Mouse (Mus musculus): ENCODE results near the gene Gm15557.
A peak's percentile ranks its signal among the peaks of the same experiment; 100 is the strongest.

Gm15557 gene

DNA sequence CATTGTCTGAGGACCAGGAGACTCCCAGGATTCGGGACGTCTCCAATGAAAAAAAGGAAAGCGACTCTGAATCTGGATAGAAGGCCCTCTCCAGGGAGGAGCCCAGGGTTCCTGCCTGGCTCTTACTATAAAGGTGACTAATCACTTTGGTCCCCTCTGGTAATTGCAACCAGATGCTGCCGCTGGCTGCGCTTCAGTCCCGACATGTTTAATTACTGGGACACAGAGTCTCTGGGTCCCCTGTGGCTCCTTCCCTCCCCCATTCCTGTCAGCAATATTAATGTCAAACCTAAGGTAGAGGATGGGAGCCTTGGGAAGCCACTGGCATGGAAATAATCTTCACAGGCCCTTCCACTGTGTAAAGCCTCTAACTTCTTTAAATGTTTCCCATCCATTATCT, 8.8 kb downstream of the Gm15557 start:
- DNase-seq (ENCODE audit: low read depth, low spot score): no peak

DNA sequence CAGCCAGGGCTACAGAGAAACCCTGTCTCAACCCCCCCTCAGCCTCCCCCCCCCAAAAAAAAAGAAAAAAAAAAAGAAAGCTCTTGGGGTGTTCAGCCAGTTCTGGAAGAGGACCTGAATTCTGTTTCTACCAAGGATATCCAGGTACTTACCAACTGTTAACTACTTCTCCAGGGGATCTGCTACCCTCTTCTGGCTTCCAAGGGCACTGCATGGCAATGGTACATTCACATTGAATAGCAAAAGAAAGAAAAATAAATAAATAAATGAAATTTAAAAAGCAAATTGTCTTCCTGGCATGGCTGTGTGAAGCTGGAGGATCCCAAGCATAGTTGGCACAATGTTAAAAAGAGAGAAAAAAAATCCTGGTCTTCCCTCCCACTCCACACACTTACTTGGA, 11.5 kb downstream of the Gm15557 start:
- DNase-seq (ENCODE audit: low read depth, low spot score): peak; percentile 72

DNA sequence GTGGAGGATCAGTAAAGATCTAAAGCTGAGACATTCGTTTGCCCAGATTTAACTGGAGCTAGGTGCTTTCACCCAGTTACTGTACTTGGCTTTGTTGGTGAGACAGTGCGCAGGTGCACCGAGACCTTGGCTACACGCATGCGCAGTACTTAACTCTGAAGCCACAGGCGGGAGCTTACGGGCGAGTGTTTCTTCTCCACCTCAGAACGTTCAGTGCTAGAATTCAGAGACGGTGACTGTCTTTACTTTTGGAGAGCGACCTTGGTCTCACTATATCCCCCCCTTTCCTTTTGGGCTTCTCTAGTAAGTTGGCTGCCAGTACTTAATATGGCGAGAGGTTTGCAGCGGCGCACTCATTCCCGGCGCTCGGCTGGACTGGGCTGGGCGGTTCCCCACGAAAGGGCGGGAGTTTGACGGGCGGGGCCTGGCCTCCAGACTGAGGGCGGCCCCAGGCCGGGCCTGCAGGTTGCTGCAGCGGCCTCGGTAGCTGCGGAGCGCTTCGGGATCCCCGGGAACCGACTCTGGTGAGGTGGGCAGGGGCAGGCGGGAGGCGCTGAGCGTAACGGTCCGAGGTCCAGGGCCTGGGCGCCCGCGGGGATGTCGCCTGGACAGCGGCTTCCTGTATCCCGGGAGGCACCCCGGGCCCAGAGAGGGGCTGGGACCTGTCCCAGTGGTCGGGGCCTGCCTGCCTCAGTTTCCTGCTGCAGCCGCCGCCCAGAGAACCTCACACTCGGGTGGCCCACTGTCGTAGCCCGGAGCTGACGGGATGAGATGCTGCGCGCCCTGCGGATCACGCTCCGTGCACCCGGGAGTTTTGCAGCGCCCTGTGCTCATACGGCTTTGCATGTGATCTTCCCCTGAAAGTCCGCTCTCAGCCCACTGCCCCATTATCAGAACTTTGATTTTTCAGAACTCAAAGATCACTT, 15.9 kb downstream of the Gm15557 start, which contains the start of gene Cep250:
Cep250 (plus strand) TSS at position 325 of the 926 bp plus-strand sequence.
- peak; percentile 95 for DNase-seq (ENCODE audit: low read depth, low spot score)

DNA sequence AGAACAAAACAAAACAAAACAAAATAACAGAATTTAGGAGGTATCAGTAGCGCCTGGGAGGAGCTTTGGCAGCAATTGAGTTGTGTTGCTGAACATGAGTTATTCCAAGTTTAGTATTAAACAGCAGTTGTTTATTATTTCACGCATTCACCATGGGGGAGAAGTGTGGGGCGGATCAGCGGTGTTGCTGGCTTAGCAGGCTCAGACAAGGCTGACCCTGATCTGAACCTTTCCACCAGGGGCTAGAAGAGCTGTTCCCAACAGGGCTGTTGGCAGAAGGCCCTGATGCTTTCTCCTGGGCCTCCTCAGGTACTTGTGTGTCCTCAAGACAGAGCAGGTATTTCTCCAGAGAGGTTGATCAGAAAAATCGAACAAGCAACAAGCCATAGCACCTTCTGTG, 19.5 kb downstream of the Gm15557 start:
- no peak for DNase-seq (ENCODE audit: low read depth, low spot score)

DNA sequence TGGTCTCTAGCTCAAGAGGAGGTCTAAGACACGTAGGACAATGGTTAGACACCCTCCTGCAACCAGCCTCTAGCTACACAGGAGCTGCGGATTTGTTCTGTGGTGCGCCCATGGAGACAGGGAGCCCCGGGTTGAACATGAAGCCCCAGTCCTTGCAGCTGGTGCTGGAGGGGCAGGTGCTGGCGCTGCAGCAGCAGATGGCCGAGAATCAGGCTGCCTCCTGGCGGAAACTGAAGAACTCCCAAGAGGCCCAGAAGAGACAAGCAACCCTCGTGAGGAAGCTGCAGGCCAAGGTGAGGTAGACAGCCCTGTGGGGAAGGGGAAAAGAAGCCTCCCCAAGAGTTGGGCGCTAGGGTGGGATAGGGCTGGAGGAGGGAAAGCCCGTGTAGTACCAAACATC, 21.3 kb downstream of the Gm15557 start:
- DNase-seq (ENCODE audit: low read depth, low spot score): no peak

DNA sequence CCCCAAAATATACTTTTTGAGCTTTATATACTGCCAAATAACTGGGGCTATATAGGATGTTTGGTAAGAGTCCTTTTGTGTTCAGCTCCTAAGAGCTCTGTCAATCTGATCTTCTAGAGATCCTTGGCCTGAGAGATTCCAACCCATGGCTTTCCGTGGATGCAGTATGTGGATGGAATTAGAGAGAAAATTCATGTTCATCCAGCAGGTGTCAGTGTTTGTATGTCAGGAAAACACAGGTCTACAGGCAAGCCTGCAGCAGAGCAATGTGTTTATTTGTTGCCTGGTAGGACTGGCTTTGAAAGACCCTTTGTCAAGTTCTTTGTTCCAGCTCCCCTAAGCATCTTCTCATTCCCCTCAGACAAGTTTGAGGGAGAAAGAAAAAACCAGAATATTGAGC, 22.5 kb downstream of the Gm15557 start:
- DNase-seq (ENCODE audit: low read depth, low spot score): no peak

DNA sequence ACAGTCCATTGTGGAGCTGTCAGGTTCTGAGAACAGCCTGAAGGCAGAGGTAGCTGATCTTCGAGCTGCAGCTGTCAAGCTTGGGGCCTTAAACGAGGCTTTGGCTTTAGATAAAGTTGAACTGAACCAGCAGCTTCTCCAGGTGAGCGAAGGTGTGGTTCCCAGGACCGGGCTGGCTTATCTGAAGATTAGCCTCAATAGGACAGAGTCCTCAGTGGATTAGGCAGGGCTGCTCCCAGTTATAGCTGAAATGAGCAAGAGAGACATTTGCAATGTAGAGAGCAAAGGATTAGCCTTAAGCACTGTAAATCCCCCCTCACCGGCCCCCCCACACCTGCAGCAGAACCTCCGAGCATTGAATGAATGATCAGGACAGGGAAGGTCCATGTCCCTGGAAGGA, 32.8 kb downstream of the Gm15557 start:
- no peak for DNase-seq (ENCODE audit: low read depth, low spot score)

DNA sequence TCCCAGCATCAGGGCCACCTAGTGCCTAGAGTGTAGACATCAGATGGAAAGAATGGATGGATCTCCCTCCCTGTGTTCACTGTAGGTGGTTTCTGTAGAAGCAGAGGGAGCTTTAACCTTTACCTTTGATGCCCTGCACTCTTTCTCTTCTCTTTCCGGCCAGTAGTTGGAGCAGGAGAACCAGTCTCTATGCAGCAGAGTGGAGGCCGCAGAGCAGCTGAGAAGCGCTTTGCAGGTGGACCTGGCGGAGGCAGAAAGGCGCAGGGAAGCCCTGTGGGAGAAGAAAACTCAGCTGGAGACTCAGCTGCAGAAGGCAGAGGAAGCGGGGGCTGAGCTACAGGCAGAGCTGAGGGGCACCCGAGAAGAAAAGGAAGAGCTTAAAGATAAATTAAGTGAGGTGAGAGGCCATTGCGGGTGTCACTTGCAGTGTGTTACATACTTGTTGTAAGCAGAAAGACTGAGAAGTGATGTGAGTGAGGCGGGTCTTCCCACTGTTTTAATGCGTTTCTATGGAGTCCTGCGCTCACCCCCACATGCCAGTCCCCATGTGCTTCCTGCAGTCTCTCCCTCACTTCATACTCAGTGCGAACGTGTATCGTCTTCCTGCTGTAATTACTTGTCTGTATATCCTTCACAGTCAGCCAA, 33.7 kb downstream of the Gm15557 start:
- peak; percentile 63 for DNase-seq (ENCODE audit: low read depth, low spot score)

DNA sequence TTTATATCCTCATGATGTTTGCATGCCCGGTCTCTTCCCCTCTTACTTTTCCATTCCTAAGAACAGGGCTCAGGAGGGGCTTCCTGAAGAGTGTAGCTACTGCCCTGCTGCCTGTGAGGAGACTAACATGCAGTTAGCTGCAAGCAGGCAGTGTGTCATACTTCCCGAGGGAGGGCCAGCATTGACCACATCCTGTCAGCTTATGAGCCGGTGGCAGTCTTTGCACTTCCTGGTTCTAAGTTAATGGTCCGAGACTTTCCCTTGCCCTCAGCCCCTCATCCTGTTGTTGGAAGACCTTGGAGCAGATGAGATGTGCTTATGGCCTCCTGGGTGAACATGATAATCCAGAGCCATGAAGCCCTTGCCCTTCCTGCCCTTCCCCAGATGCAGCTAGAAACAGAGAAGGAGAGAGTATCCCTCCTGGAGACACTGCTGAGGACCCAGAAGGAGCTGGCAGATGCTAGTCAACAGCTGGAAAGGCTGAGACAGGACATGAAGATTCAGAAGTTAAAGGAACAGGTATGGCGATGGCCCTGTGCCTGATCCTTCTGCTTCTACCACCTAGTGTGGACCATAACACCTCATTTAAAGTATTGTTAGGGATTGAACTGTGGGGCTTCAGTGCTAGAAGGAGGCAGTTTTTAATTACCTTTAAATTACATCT, 38.9 kb downstream of the Gm15557 start:
- no peak for DNase-seq (ENCODE audit: low read depth, low spot score)

DNA sequence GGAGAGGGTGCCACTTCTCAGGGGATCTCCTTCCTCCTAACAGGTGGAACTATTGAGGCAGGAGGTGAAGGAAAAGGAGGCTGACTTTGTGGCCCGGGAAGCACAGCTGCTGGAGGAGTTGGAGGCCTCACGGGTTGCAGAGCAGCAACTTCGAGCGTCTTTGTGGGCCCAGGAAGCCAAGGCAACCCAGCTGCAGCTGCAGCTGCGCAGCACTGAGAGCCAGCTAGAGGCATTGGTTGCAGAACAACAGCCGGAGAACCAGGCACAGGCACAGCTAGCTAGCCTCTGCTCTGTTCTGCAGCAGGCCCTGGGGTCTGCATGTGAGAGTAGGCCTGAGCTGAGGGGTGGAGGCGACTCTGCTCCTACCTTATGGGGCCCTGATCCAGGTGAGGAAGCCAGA, 45.2 kb downstream of the Gm15557 start:
- no peak for DNase-seq (ENCODE audit: low read depth, low spot score)

DNA sequence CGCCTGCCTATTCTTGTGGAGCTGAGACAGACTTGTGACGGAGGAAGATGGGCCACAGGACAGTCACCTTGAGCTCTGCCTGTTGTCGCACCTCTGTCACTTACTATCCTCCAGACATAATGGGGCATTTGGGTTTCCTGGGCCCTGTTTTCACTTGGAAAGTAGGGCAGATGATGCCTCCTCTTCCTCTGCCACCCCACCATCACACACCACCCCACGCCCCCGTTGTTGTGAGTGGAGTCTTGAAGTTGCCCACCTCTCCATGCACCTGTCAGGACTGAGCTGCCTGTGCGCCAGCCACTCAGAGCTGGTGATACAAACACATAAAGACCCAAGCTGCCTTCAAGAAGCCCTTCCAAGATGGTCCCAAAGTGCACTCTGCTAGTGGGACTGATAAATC, 46.6 kb downstream of the Gm15557 start:
- DNase-seq (ENCODE audit: low read depth, low spot score): no peak

DNA sequence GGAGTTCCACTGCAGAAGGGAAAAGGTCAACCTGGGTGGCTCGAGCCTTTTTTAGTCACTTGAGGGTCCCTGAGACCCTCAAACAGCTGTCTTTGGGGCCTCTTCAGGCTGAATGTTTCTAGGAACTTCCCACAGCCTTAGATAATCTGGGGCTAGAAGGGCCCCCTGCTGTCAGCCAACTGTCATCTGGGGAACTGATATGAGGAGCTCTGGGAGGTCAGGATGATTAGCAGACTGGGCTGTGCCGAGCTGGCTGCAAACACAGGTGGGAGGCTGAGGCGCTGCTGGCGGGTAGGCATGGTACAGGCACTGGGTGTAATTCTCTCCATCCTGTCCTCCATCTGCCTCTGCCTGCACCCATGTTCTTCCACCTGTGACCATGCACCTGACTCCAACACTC, 48.6 kb downstream of the Gm15557 start:
- DNase-seq (ENCODE audit: low read depth, low spot score): no peak

DNA sequence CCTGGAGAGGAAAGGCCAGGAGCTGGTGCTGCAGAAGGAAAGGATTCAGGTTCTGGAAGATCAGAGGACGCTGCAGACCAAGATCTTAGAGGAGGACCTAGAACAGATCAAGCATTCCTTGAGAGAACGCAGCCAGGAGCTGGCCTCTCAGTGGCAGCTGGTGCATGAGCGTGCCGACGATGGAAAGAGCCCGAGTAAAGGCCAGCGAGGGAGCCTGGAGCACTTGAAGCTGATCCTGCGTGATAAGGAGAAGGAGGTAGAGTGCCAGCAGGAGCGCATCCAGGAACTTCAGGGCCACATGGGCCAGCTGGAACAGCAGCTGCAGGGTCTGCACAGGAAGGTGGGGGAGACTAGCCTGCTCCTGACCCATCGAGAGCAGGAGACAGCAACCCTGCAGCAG, 50.6 kb downstream of the Gm15557 start:
- no peak for DNase-seq (ENCODE audit: low read depth, low spot score)

DNA sequence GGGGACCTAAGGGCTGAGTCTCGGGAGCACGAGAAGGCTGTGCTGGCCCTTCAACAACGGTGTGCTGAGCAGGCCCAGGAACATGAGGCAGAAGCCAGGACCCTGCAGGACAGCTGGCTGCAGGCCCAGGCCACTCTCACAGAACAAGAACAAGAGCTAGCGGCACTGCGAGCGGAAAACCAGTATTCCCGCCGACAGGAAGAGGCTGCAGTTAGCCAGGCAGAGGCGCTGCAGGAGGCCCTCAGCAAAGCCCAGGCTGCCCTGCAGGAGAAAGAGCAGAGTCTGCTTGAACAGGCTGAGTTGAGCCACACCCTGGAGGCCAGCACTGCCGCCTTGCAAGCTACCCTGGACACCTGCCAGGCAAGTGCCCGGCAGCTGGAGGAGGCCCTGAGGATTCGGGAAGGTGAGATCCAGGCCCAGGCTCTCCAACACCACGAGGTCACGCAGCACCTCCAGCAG, 51.4 kb downstream of the Gm15557 start:
- DNase-seq (ENCODE audit: low read depth, low spot score): peak; percentile 9

Measured in ES-CJ7 (cell line).